Mouse (Mus musculus) frontal cortex, adult 2 months (tissue): ENCODE data around the gene Ccdc85b. TPM values are rescaled to one million over a fixed set of nuclear protein-coding genes. Genes with fewer than 3 reads are reported as not detected.

Experiments used
- DNase-seq, 2 experiments: peaks; one replicate each; pipeline ENCODE4 v3.0.0; 2022; ENCODE audit warnings: low spot score in 1 of 2; ENCODE audit errors: extremely low spot score in 1 of 2
- polyA plus RNA-seq: library from polyadenylated mRNA; depleted of rRNA; stranded (reverse); fragments of >200 nt; gene quantifications from 2 replicates; pipeline ENCODE4 v1.2.3, GENCODE M21; 2012

Ccdc85b gene
- polyA plus RNA-seq, 1 experiment: 22.4 TPM

GRCm38 (mm10) chr19:5456922-5457745 lies 560 bp downstream of the Ccdc85b start:
- peak; percentile 93 to 97 for DNase-seq

- no peak for DNase-seq
Measured at GRCm38 (mm10) chr19:5456241-5456921, 1.3 kb downstream of the Ccdc85b start.

- no peak for DNase-seq
Measured at GRCm38 (mm10) chr19:5455568-5455967, 2.1 kb downstream of the Ccdc85b start.

- no peak for DNase-seq
Measured at GRCm38 (mm10) chr19:5455037-5455436, 2.7 kb downstream of the Ccdc85b start.

- no peak for DNase-seq
Measured at GRCm38 (mm10) chr19:5451766-5452165, 5.9 kb downstream of the Ccdc85b start.

GRCm38 (mm10) chr19:5449673-5450072 lies 8.0 kb downstream of the Ccdc85b start:
- DNase-seq: no peak

- DNase-seq: no peak
Measured at GRCm38 (mm10) chr19:5448354-5449150, 9.1 kb downstream of the Ccdc85b start.

- peak in 1 of 2 experiments; percentile 78 for DNase-seq
Measured at GRCm38 (mm10) chr19:5447515-5448353, 10.0 kb downstream of the Ccdc85b start, which contains the start of gene Fosl1. Fosl1 (plus strand) TSS chr19:5447547.

- no peak for DNase-seq
Measured at GRCm38 (mm10) chr19:5445747-5446146, 11.9 kb downstream of the Ccdc85b start.

- DNase-seq: no peak
Measured at GRCm38 (mm10) chr19:5444954-5445353, 12.7 kb downstream of the Ccdc85b start.

- no peak for DNase-seq
Measured at GRCm38 (mm10) chr19:5444371-5444908, 13.3 kb downstream of the Ccdc85b start.

- DNase-seq: no peak
Measured at GRCm38 (mm10) chr19:5433951-5434350, 23.7 kb downstream of the Ccdc85b start.

- no peak for DNase-seq
Measured at GRCm38 (mm10) chr19:5432992-5433852, 24.5 kb downstream of the Ccdc85b start.

GRCm38 (mm10) chr19:5431911-5432464 lies 25.7 kb downstream of the Ccdc85b start:
- no peak for DNase-seq

GRCm38 (mm10) chr19:5430408-5430807 lies 27.3 kb downstream of the Ccdc85b start:
- DNase-seq: no peak

- DNase-seq: no peak
Measured at GRCm38 (mm10) chr19:5429806-5430205, 27.9 kb downstream of the Ccdc85b start.

GRCm38 (mm10) chr19:5429219-5429618 lies 28.5 kb downstream of the Ccdc85b start:
- no peak for DNase-seq

- DNase-seq: no peak
Measured at GRCm38 (mm10) chr19:5428083-5428482, 29.6 kb downstream of the Ccdc85b start.
